Mouse (Mus musculus) megakaryocyte, embryonic 14.5 days (primary cell): ENCODE results near the gene 1700019N19Rik.

Experiments
- FLI1 ChIP-seq: IDR thresholded peaks from 2 replicates; pipeline ENCODE4 v1.6.1; 2012; ENCODE audit warnings: low read length, inconsistent platforms, mixed read lengths
- GATA1 ChIP-seq: IDR thresholded peaks from 3 replicates; pipeline ENCODE4 v1.6.1; 2012; ENCODE audit warnings: mixed read lengths, low read length, inconsistent platforms, borderline replicate concordance

DNA sequence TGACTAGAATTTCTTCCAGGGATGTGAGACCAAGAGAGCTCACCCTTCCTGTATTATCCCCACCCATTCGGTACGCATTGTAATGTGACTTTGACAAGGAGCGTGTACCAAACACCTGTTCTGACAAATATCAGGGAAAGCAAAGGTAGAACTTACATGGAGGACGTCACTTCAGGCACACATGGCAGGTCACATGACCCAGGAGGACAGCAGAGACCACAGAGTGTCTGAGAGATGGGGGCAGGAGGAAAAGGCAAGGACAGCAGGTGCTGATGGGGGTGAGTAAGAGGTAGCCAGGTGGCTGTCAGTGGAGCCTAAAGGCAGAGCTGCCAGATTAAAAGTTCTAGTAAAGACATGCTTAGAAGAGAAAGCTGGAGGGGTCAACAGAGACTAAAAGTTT, 51.5 kb downstream of the 1700019N19Rik start:
- TF ChIP-seq GATA1 (no peak), FLI1 (no peak)
